Mouse (Mus musculus) MEL (cell line): ENCODE data around the gene Ift52.
A peak's percentile ranks its signal among the peaks of the same experiment; 100 is the strongest.

Experiments used
- BHLHE40 ChIP-seq: IDR thresholded peaks from 2 replicates; pipeline ENCODE4 v1.6.1; 2012; ENCODE audit warnings: low read depth, mild to moderate bottlenecking, inconsistent platforms, low read length, improper control_type of control experiment, borderline replicate concordance
- CTCF ChIP-seq, 3 experiments: IDR thresholded peaks in 2 of 3; conservative IDR thresholded peaks in 1 of 3; 2 replicates each; pipeline ENCODE4 v1.5.1; 2011 to 2012; ENCODE audit warnings: low read length in 3 of 3, low read depth in 2 of 3, mild to moderate bottlenecking in 2 of 3, improper control_type of control experiment in 1 of 3, inconsistent platforms in 1 of 3, mixed read lengths in 1 of 3, moderate library complexity in 1 of 3; ENCODE audit not compliant: control insufficient read depth in 1 of 3, insufficient read depth in 1 of 3, poor library complexity in 1 of 3, severe bottlenecking in 1 of 3
- GABPA ChIP-seq: IDR thresholded peaks from 2 replicates; pipeline ENCODE4 v1.6.1; 2012; ENCODE audit warnings: low read depth, mild to moderate bottlenecking, inconsistent platforms, low read length, improper control_type of control experiment, moderate library complexity
- POLR2A ChIP-seq, 2 experiments: IDR thresholded peaks; 2 replicates each; pipeline ENCODE4 v1.6.1; 2011 to 2012; ENCODE audit warnings: low read length in 2 of 2, mild to moderate bottlenecking in 2 of 2, control low read depth in 1 of 2, improper control_type of control experiment in 1 of 2, low read depth in 1 of 2, moderate library complexity in 1 of 2; ENCODE audit not compliant: control insufficient read depth in 1 of 2, insufficient read depth in 1 of 2, poor library complexity in 1 of 2
- POLR2AphosphoS2 ChIP-seq: IDR thresholded peaks from 2 replicates; pipeline ENCODE4 v1.6.1; 2011; ENCODE audit warnings: low read length, improper control_type of control experiment
- SMC3 ChIP-seq: IDR thresholded peaks from 2 replicates; pipeline ENCODE4 v1.6.1; 2011; ENCODE audit warnings: low read depth, low read length, improper control_type of control experiment
- ZNF384 ChIP-seq: IDR thresholded peaks from 2 replicates; pipeline ENCODE4 v1.6.1; 2012; ENCODE audit warnings: low read depth, mild to moderate bottlenecking, inconsistent platforms, low read length, improper control_type of control experiment

- peak; percentile 47 to 64 (median 64) for TF ChIP-seq CTCF (IDR thresholded peaks at IDR 0.05 in 2 of 3, conservative IDR thresholded peaks at IDR 0.05 in 1 of 3; ENCODE audit: control insufficient read depth in 1 of 3, insufficient read depth in 1 of 3, low read depth in 2 of 3, low read length in 3 of 3, poor library complexity in 1 of 3, severe bottlenecking in 1 of 3)
- no peak for TF ChIP-seq POLR2A (IDR thresholded peaks at IDR 0.05; ENCODE audit: control insufficient read depth in 1 of 2, insufficient read depth in 1 of 2, low read depth in 1 of 2, low read length in 2 of 2, poor library complexity in 1 of 2)
- TF ChIP-seq GABPA: no peak
- TF ChIP-seq SMC3: peak; percentile 66
- TF ChIP-seq ZNF384: no peak
- no peak for TF ChIP-seq BHLHE40
- TF ChIP-seq POLR2AphosphoS2: no peak
Observed at GRCm38 (mm10) chr2:163089475-163090123, 72.4 kb downstream of the Ift52 start.
